Mouse (Mus musculus): ENCODE results near the gene Sh3bgrl2. TPM values are rescaled to one million over a fixed set of nuclear protein-coding genes. Genes with fewer than 3 reads are reported as not detected.

Gene Sh3bgrl2
- polyA plus RNA-seq, 1 experiment from 2014 or later = 23.1 TPM

GRCm38 (mm10) chr9:83602176-83602770 lies 54.1 kb downstream of the Sh3bgrl2 start:
- ATAC-seq (replicated peaks; ENCODE audit: low FRiP score, low TSS enrichment, low read depth) = no peak
- no peaks in the 10 kb centered on the region for H3K36me3 ChIP-seq (ENCODE audit: control insufficient read depth, insufficient read depth, low read length)
- H3K4me2 ChIP-seq (ENCODE audit: low read length) = no peak overlapping the region
- H3K27ac ChIP-seq (ENCODE audit: low read depth) = no peak overlapping the region
- H3K4me1 ChIP-seq (replicated peaks; ENCODE audit: control insufficient read depth, insufficient read depth, low read length) = peaks cover 8% of the 10 kb centered on the region; the same call in 1 of the 2 replicates
- H3K9ac ChIP-seq (ENCODE audit: low read length) = no peak overlapping the region
- no peaks in the 10 kb centered on the region for H3K27me3 ChIP-seq (replicated peaks; ENCODE audit: control insufficient read depth, insufficient read depth, low read length)
- DNase-seq (ENCODE audit: low spot score) = no peak
- no peak overlapping the region for H3K4me3 ChIP-seq (ENCODE audit: low read depth, low read length)
- H3K9me3 ChIP-seq (ENCODE audit: control insufficient read depth, low read length) = no peaks in the 10 kb centered on the region
- WGBS = 55% methylated on average over 6 of the region's 6 CpGs

- no peaks in the 10 kb centered on the region for H3K9me3 ChIP-seq (ENCODE audit: control insufficient read depth, low read length)
- H3K36me3 ChIP-seq (ENCODE audit: control insufficient read depth, insufficient read depth, low read length) = no peaks in the 10 kb centered on the region
- H3K4me2 ChIP-seq (ENCODE audit: low read length) = no peak overlapping the region
- H3K27ac ChIP-seq (ENCODE audit: low read depth) = no peak overlapping the region
- no peak overlapping the region for H3K9ac ChIP-seq (ENCODE audit: low read length)
- no peak overlapping the region for H3K4me3 ChIP-seq (ENCODE audit: low read depth, low read length)
- WGBS = 65% methylated on average over 2 of the region's 2 CpGs
- H3K4me1 ChIP-seq (replicated peaks; ENCODE audit: control insufficient read depth, insufficient read depth, low read length) = peaks cover 8% of the 10 kb centered on the region; the same call in 1 of the 2 replicates
- H3K27me3 ChIP-seq (replicated peaks; ENCODE audit: control insufficient read depth, insufficient read depth, low read length) = no peaks in the 10 kb centered on the region
- DNase-seq (ENCODE audit: low spot score) = no peak
- ATAC-seq (replicated peaks; ENCODE audit: low FRiP score, low TSS enrichment, low read depth) = no peak
Measured at GRCm38 (mm10) chr9:83603159-83603558, 55.0 kb downstream of the Sh3bgrl2 start.

GRCm38 (mm10) chr9:83605886-83606640 lies 57.9 kb downstream of the Sh3bgrl2 start:
- no peak for DNase-seq (ENCODE audit: low spot score)
- H3K4me1 ChIP-seq (replicated peaks; ENCODE audit: control insufficient read depth, insufficient read depth, low read length) = peaks cover 8% of the 10 kb centered on the region; the same call in 1 of the 2 replicates
- H3K27me3 ChIP-seq (replicated peaks; ENCODE audit: control insufficient read depth, insufficient read depth, low read length) = no peaks in the 10 kb centered on the region
- H3K4me3 ChIP-seq (ENCODE audit: low read depth, low read length) = no peak overlapping the region
- peak overlapping the region; percentile 38; the same call in 1 of the 2 replicates for H3K27ac ChIP-seq (ENCODE audit: low read depth)
- no peaks in the 10 kb centered on the region for H3K36me3 ChIP-seq (ENCODE audit: control insufficient read depth, insufficient read depth, low read length)
- no peak overlapping the region for H3K9ac ChIP-seq (ENCODE audit: low read length)
- 52% methylated on average over 8 of the region's 8 CpGs for WGBS
- ATAC-seq (replicated peaks; ENCODE audit: low FRiP score, low TSS enrichment, low read depth) = no peak
- H3K4me2 ChIP-seq (ENCODE audit: low read length) = no peak overlapping the region
- no peaks in the 10 kb centered on the region for H3K9me3 ChIP-seq (ENCODE audit: control insufficient read depth, low read length)

- Histone ChIP-seq H3K27ac (ENCODE audit: low read depth) (no peak overlapping the region), H3K36me3 (ENCODE audit: control insufficient read depth, insufficient read depth, low read length) (no peaks in the 10 kb centered on the region), H3K9ac (ENCODE audit: low read length) (no peak overlapping the region), H3K4me3 (ENCODE audit: low read depth, low read length) (no peak overlapping the region), H3K27me3 (replicated peaks; ENCODE audit: control insufficient read depth, insufficient read depth, low read length) (no peaks in the 10 kb centered on the region), H3K9me3 (ENCODE audit: control insufficient read depth, low read length) (no peaks in the 10 kb centered on the region), H3K4me2 (ENCODE audit: low read length) (no peak overlapping the region), H3K4me1 (replicated peaks; ENCODE audit: control insufficient read depth, insufficient read depth, low read length) (peaks cover 8% of the 10 kb centered on the region; the same call in 1 of the 2 replicates)
- WGBS = 82% methylated on average over 1 of the region's 1 CpGs
- DNase-seq (ENCODE audit: low spot score) = no peak
- no peak for ATAC-seq (replicated peaks; ENCODE audit: low FRiP score, low TSS enrichment, low read depth)
Measured at GRCm38 (mm10) chr9:83608135-83608534, 60.0 kb downstream of the Sh3bgrl2 start.

GRCm38 (mm10) chr9:83609422-83610297 lies 61.5 kb downstream of the Sh3bgrl2 start:
- no peaks in the 10 kb centered on the region for H3K36me3 ChIP-seq (ENCODE audit: control insufficient read depth, insufficient read depth, low read length)
- H3K4me3 ChIP-seq (ENCODE audit: low read depth, low read length) = no peak overlapping the region
- H3K27me3 ChIP-seq (replicated peaks; ENCODE audit: control insufficient read depth, insufficient read depth, low read length) = no peaks in the 10 kb centered on the region
- H3K9me3 ChIP-seq (ENCODE audit: control insufficient read depth, low read length) = no peaks in the 10 kb centered on the region
- peak; percentile 61 for ATAC-seq (replicated peaks; ENCODE audit: low FRiP score, low TSS enrichment, low read depth)
- peaks cover 8% of the 10 kb centered on the region; the same call in 1 of the 2 replicates for H3K4me1 ChIP-seq (replicated peaks; ENCODE audit: control insufficient read depth, insufficient read depth, low read length)
- H3K4me2 ChIP-seq (ENCODE audit: low read length) = no peak overlapping the region
- 42% methylated on average over 9 of the region's 9 CpGs for WGBS
- H3K9ac ChIP-seq (ENCODE audit: low read length) = no peak overlapping the region
- H3K27ac ChIP-seq (ENCODE audit: low read depth) = no peak overlapping the region
- peak; percentile 89 for DNase-seq (ENCODE audit: low spot score)

GRCm38 (mm10) chr9:83615912-83616585 lies 67.9 kb downstream of the Sh3bgrl2 start:
- WGBS = 29% methylated on average over 6 of the region's 6 CpGs
- no peak overlapping the region for H3K4me3 ChIP-seq (ENCODE audit: low read depth, low read length)
- DNase-seq (ENCODE audit: low spot score) (no peak), ATAC-seq (replicated peaks; ENCODE audit: low FRiP score, low TSS enrichment, low read depth) (peak; percentile 78)
- H3K9me3 ChIP-seq (ENCODE audit: control insufficient read depth, low read length) = no peaks in the 10 kb centered on the region
- no peaks in the 10 kb centered on the region for H3K27me3 ChIP-seq (replicated peaks; ENCODE audit: control insufficient read depth, insufficient read depth, low read length)
- H3K4me1 ChIP-seq (replicated peaks; ENCODE audit: control insufficient read depth, insufficient read depth, low read length) = no peaks in the 10 kb centered on the region; the same call in 1 of the 2 replicates
- no peaks in the 10 kb centered on the region for H3K36me3 ChIP-seq (ENCODE audit: control insufficient read depth, insufficient read depth, low read length)
- H3K4me2 ChIP-seq (ENCODE audit: low read length) = no peak overlapping the region
- H3K9ac ChIP-seq (ENCODE audit: low read length) = no peak overlapping the region
- no peak overlapping the region for H3K27ac ChIP-seq (ENCODE audit: low read depth)

- Histone ChIP-seq H3K4me2 (ENCODE audit: low read length) (no peak overlapping the region), H3K27ac (ENCODE audit: low read depth) (no peak overlapping the region)
Measured at GRCm38 (mm10) chr9:83616586-83617081, 68.5 kb downstream of the Sh3bgrl2 start.

GRCm38 (mm10) chr9:83623455-83623854 lies 75.3 kb downstream of the Sh3bgrl2 start:
- no peaks in the 10 kb centered on the region for H3K27me3 ChIP-seq (replicated peaks; ENCODE audit: control insufficient read depth, insufficient read depth, low read length)
- no peak for DNase-seq (ENCODE audit: low spot score)
- 0 out of 2 replicates have a peak, but pooled peaks cover 2% of the 10 kb centered on the region for H3K4me1 ChIP-seq (replicated peaks; ENCODE audit: control insufficient read depth, insufficient read depth, low read length)
- ATAC-seq (replicated peaks; ENCODE audit: low FRiP score, low TSS enrichment, low read depth) = no peak
- H3K4me3 ChIP-seq (ENCODE audit: low read depth, low read length) = no peak overlapping the region
- WGBS = 40% methylated on average over 6 of the region's 6 CpGs
- H3K36me3 ChIP-seq (ENCODE audit: control insufficient read depth, insufficient read depth, low read length) = no peaks in the 10 kb centered on the region
- H3K27ac ChIP-seq (ENCODE audit: low read depth) = no peak overlapping the region
- H3K9me3 ChIP-seq (ENCODE audit: control insufficient read depth, low read length) = no peaks in the 10 kb centered on the region
- H3K4me2 ChIP-seq (ENCODE audit: low read length) = no peak overlapping the region
- no peak overlapping the region for H3K9ac ChIP-seq (ENCODE audit: low read length)

More at GRCm38 (mm10) chr9:83616586-83617081, 68.5 kb downstream of the Sh3bgrl2 start:
- Histone ChIP-seq H3K36me3 (ENCODE audit: control insufficient read depth, insufficient read depth, low read length) (no peaks in the 10 kb centered on the region), H3K4me3 (ENCODE audit: low read depth, low read length) (no peak overlapping the region), H3K9ac (ENCODE audit: low read length) (no peak overlapping the region), H3K9me3 (ENCODE audit: control insufficient read depth, low read length) (no peaks in the 10 kb centered on the region), H3K27me3 (replicated peaks; ENCODE audit: control insufficient read depth, insufficient read depth, low read length) (no peaks in the 10 kb centered on the region), H3K4me1 (replicated peaks; ENCODE audit: control insufficient read depth, insufficient read depth, low read length) (no peaks in the 10 kb centered on the region; the same call in 1 of the 2 replicates)
- ATAC-seq (replicated peaks; ENCODE audit: low FRiP score, low TSS enrichment, low read depth) = no peak
- no peak for DNase-seq (ENCODE audit: low spot score)
- 18% methylated on average over 7 of the region's 7 CpGs for WGBS

Measured in intestine, embryonic 14.5 days (tissue).